Mouse (Mus musculus) left cerebral cortex, postnatal 36 days (tissue): ENCODE data around the gene Rnf115. TPM values are rescaled to one million over a fixed set of nuclear protein-coding genes. Genes with fewer than 3 reads are reported as not detected.

Source experiments
- DNase-seq, 2 experiments: peaks; one replicate each; pipeline ENCODE4 v3.0.0; 2021 to 2022; ENCODE audit warnings: low spot score in 2 of 2, mixed read lengths in 1 of 2
- intact Hi-C: fragments of 180-260 bp; cut with DNase I; formaldehyde crosslinking; loops from one replicate; pipeline ENCODE4 v1.15.1; 2025
- total RNA-seq, 2 experiments: library from RNA; stranded (reverse); gene quantifications; 2 replicates each; pipeline ENCODE4 v1.2.3; 2021

The Rnf115 gene
- total RNA-seq, 2 experiments from 2014 or later = 66.4 to 66.7 TPM

GRCm38 (mm10) chr3:96824614-96825013, 97.2 kb downstream of the Rnf115 start:
- intact Hi-C loops = no loop called here

DNA sequence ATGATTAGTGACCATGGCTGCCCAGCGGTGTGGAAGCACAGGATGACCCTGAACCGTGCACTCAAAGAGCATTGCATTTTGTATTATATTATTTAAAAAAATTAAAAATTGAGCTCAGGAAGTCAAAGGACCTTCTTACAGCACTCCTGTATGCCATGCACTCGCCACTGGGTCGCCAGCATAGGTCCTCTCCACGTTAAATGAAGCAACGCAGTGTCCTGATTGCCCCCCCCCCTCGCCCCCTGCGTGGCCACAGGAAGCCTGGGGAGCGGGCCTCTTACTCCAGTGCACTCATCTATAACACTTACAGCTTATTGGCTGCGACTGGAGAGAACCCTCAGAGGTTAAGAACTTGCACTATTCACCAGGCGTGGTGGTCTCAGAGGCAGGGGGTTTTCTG, 97.8 kb downstream of the Rnf115 start:
- intact Hi-C loops = no loop called here
- no peak for DNase-seq

More at GRCm38 (mm10) chr3:96824614-96825013, 97.2 kb downstream of the Rnf115 start:
- no peak for DNase-seq

DNA sequence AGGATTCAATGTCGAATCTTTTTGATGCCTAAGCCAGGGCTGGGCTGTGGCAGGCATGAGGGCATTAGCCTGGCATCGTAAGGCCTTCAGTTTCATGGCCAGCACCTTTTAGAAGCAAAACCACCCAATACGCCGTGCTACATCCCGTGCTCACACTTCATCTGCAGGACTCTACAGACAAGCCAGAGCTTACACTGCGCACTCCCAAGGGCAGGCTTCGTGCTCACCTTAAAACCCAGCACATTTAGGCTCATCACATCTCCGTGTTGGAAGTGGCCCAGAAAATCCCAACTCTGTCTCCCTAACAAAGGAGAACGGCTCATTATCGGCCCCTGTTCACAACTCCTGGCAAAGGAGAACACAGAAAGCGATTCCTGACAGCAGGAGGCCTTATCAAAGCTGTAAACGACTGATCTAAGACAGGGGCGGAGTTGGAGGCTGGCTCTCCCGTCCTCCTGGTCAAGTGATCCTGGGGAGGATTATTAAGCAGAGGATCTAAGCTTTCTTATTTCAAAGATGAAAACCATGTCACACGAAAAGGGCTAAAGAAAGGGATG, 100.9 kb downstream of the Rnf115 start:
- intact Hi-C loops = no loop called here
- DNase-seq = no peak

DNA sequence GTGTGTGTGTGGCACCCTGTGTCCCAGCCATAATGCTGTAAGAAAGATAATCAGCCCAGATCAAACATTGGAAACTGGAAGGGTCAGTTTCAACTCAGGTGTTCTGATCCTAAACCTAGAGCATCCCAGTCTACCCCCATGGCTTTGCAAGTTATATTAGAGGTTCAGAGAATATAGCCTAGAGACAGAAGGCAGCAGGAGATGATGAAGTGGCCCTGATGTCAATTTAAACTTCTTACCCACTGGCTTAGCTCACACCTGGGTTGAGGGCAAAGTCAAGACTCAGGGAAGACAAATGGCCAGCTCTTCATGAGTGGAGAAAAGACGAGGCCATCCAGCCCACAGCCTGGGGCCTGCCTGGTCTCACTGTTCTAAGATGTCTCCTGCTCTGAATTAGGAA, 101.5 kb downstream of the Rnf115 start, which contains the start of the genes Pdzk1 and Cd160:
Pdzk1 (plus strand) TSS at position 301 of the 400 bp plus-strand sequence.
Cd160 (minus strand) TSS at position 368 of the 400 bp plus-strand sequence.
- DNase-seq = no peak
- intact Hi-C loops = no loop called here

GRCm38 (mm10) chr3:96829856-96830255, 102.4 kb downstream of the Rnf115 start:
- intact Hi-C loops = no loop called here
- DNase-seq = no peak

DNA sequence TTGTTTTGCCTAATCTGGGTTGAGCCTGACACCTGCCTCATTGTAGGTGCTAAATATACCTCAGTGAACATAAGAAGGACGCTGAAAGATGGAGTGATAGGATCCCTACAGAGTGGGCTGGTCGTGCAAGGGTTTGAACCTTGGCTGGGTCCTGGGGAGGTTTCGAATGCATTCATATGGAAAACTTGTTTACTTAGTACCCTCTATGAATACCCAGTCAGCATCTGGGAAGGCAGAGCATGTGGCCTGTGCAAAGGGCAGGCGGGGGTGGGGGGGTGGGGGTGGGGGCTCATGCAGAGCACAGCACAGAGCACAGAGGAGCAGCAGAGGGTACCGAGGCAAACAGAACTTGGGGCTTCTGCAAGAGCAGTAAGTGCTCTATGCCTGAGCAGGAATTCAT, 105.5 kb downstream of the Rnf115 start:
- no peak for DNase-seq
- intact Hi-C loops = no loop called here

DNA sequence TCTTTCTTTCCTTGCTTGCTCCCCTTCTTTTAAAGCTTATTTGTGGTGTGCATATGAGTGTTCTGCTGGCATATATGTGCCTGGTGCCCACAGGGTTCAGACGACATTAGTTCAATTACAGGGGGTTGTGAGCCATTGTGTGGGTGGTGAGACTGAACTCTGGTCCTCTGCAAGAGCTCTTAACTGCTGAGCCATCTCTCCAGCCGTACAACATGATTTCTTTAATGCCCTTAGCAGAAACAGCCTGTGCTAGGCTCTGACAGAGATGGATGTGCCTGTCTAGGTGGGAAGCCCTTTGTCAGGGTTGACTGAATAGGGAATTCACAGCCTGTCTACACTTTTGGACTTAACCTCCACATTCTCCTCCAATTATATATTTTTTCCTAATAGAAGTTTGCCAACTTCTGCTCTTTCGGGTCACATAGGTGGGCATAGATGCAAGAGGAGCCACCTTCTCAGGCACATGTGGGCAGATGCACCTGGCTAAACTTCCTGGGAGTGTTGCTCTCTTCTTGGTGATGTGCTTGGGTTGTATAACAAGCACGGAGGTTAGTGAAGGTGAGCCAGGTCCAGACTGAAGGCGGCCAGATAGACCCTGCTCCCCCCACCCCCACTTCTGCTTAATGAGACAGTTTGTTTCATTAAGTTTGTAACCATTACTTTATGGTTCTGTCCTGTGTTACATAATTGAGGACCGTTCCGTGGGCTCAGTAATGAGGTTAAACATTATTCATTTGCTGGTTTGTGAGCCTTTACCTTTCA, 107.3 kb downstream of the Rnf115 start:
- DNase-seq = no peak
- intact Hi-C loops = no loop called here

- no peak for DNase-seq
- intact Hi-C loops = no loop called here
These were observed 109.0 kb downstream of the Rnf115 start for GRCm38 (mm10) chr3:96836414-96836813.

DNA sequence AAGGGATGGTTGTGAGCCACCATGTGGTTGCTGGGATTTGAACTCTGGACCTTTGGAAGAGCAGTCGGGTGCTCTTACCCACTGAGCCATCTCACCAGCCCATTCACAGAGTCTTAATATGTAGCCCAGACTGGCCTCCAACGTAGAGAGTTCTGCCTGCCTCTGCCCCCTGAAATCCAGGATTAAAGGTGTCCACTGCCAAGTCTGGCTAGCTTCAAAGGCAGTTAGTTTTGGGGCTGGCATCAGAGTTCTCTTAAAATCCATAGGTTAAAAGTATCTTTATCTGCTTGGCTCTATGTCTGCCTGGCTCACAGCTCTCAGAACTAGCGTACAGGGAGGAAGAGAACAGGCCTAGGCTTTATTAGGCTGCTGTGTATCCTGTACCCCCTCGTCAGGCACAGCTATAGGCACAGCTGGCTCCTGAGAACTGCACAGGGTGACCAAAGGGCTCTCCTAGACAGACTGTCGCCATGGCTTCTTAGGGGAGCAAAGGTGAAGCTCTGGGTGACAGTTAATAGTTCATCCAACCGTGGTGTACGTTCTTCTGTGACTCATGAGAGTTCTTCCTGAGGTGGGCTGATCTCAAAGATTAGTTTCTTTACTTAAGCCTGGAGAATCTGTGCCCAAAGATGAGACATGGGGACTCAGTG, 111.7 kb downstream of the Rnf115 start:
- intact Hi-C loops = no loop called here
- DNase-seq = no peak

Other genes starting within 250 kb of the Rnf115 start
- 1 to 10 TPM in 1 of 2 experiments, under 1 TPM in 1; 0.77 to 2.1 TPM for gene Hfe2, start 202.5 kb upstream of the Rnf115 start, total RNA-seq
- gene Txnip, start 169.7 kb upstream of the Rnf115 start, total RNA-seq = 10 to 100 TPM; 19.5 to 21.8 TPM
- not detected for gene Gm16253, start 150.7 kb upstream of the Rnf115 start, total RNA-seq
- gene Polr3gl, start 133.5 kb upstream of the Rnf115 start, total RNA-seq = 10 to 100 TPM; 22.5 to 29.9 TPM
- 10 to 100 TPM; 68.9 to 75.7 TPM for gene Ankrd34a, start 131.0 kb upstream of the Rnf115 start, total RNA-seq
- gene Lix1l, start 126.5 kb upstream of the Rnf115 start, total RNA-seq = 10 to 100 TPM; 17.3 to 18.3 TPM
- gene Rbm8a, start 97.7 kb upstream of the Rnf115 start, total RNA-seq = 10 to 100 TPM; 37.4 to 43.7 TPM
- 10 to 100 TPM; 56.1 to 57.1 TPM for gene Pex11b, start 92.3 kb upstream of the Rnf115 start, total RNA-seq
- gene Gm42957, start 92.2 kb upstream of the Rnf115 start, total RNA-seq = under 1 TPM; 0.17 to 0.66 TPM
- 1 to 10 TPM; 1.2 to 3.2 TPM for gene Itga10, start 82.1 kb upstream of the Rnf115 start, total RNA-seq
- 1 to 10 TPM; 7.5 to 8.1 TPM for gene Ankrd35, start 57.5 kb upstream of the Rnf115 start, total RNA-seq
- 10 to 100 TPM; 23.9 to 24.3 TPM for gene Pias3, start 31.3 kb upstream of the Rnf115 start, total RNA-seq
- 1 to 10 TPM; 9.0 to 9.8 TPM for gene Nudt17, start 19.1 kb upstream of the Rnf115 start, total RNA-seq
- gene Polr3c, start within 50 bp of the Rnf115 start, total RNA-seq = 10 to 100 TPM; 24.1 to 28.0 TPM
- gene Pdzk1, start 101.6 kb downstream of the Rnf115 start, total RNA-seq = under 1 TPM; 0.15 to 0.34 TPM
- gene Cd160, start 101.7 kb downstream of the Rnf115 start, total RNA-seq = not detected
- 1 to 10 TPM in 1 of 2 experiments, under 1 TPM in 1; 0.84 to 2.0 TPM for gene Gja5, start 177.0 kb downstream of the Rnf115 start, total RNA-seq
- gene Gpr89, start 177.7 kb downstream of the Rnf115 start, total RNA-seq = 10 to 100 TPM; 44.6 to 48.8 TPM
- not detected for gene Gja8, start 198.4 kb downstream of the Rnf115 start, total RNA-seq